Mouse (Mus musculus) ES-Bruce4 (cell line): ENCODE results near the gene Stc2.

Experiments
- CTCF ChIP-seq: IDR thresholded peaks from one replicate; pipeline ENCODE4 v1.8.1; 2011; ENCODE audit warnings: low read depth, low read length
- EP300 ChIP-seq: IDR thresholded peaks from 2 replicates; pipeline ENCODE4 v1.6.1; 2011; ENCODE audit warnings: low read depth, low read length; ENCODE audit not compliant: insufficient read depth
- POLR2A ChIP-seq: IDR thresholded peaks from one replicate; pipeline ENCODE4 v1.8.1; 2011; ENCODE audit warnings: low read length; ENCODE audit not compliant: insufficient read depth

- TF ChIP-seq EP300 (no peak), POLR2A (no peak), CTCF (no peak)
Measured at GRCm38 (mm10) chr11:31355737-31356136, 14.1 kb downstream of the Stc2 start.
